Mouse (Mus musculus): ENCODE results near the gene Csmd2. TPM values are rescaled to one million over a fixed set of nuclear protein-coding genes. Genes with fewer than 3 reads are reported as not detected.

Csmd2 gene
- polyA plus RNA-seq, 1 experiment from 2014 or later = 0.16 TPM

- no peaks in the 10 kb centered on the region for H3K27me3 ChIP-seq (ENCODE audit: control insufficient read depth, insufficient read depth, low read length)
- H3K4me1 ChIP-seq (replicated peaks; ENCODE audit: control insufficient read depth, insufficient read depth) = no peaks in the 10 kb centered on the region
- no peak overlapping the region for H3K9ac ChIP-seq (ENCODE audit: low read length)
- WGBS = 87% methylated on average over 5 of the region's 5 CpGs
- H3K4me3 ChIP-seq (ENCODE audit: low read depth, low read length) = no peak overlapping the region
- DNase-seq (ENCODE audit: low spot score) (no peak), ATAC-seq (ENCODE audit: low FRiP score, low TSS enrichment) (no peak)
- H3K36me3 ChIP-seq (ENCODE audit: control insufficient read depth, insufficient read depth, low read length) = no peaks in the 10 kb centered on the region
- H3K9me3 ChIP-seq (ENCODE audit: control insufficient read depth, low read length) = no peaks in the 10 kb centered on the region
- no peak overlapping the region for H3K27ac ChIP-seq (replicated peaks)
- TF ChIP-seq EP300 (optimal IDR thresholded peaks at IDR 0.05) (no peak), CTCF (IDR thresholded peaks at IDR 0.05; ENCODE audit: low read depth) (no peak)
- H3K4me2 ChIP-seq (replicated peaks; ENCODE audit: low read depth) = no peak overlapping the region
Measured at GRCm38 (mm10) chr4:128087147-128087606, 99.5 kb downstream of the Csmd2 start.

- no peak overlapping the region for H3K4me2 ChIP-seq (replicated peaks; ENCODE audit: low read depth)
- TF ChIP-seq CTCF (IDR thresholded peaks at IDR 0.05; ENCODE audit: low read depth) = no peak
- no peak for TF ChIP-seq EP300 (optimal IDR thresholded peaks at IDR 0.05)
- H3K4me3 ChIP-seq (ENCODE audit: low read depth, low read length) = no peak overlapping the region
- ATAC-seq (ENCODE audit: low FRiP score, low TSS enrichment) = no peak
- DNase-seq (ENCODE audit: low spot score) = no peak
- H3K27ac ChIP-seq (replicated peaks) = no peak overlapping the region
- no peaks in the 10 kb centered on the region for H3K36me3 ChIP-seq (ENCODE audit: control insufficient read depth, insufficient read depth, low read length)
- no peaks in the 10 kb centered on the region for H3K27me3 ChIP-seq (ENCODE audit: control insufficient read depth, insufficient read depth, low read length)
- no peaks in the 10 kb centered on the region for H3K4me1 ChIP-seq (replicated peaks; ENCODE audit: control insufficient read depth, insufficient read depth)
- H3K9me3 ChIP-seq (ENCODE audit: control insufficient read depth, low read length) = no peaks in the 10 kb centered on the region
- no peak overlapping the region for H3K9ac ChIP-seq (ENCODE audit: low read length)
- 66% methylated on average over 3 of the region's 3 CpGs for WGBS
Measured at GRCm38 (mm10) chr4:128087704-128088103, 100.0 kb downstream of the Csmd2 start.

- 61% methylated on average over 3 of the region's 3 CpGs for WGBS
Measured at GRCm38 (mm10) chr4:128088264-128088663, 100.6 kb downstream of the Csmd2 start.

GRCm38 (mm10) chr4:128091938-128092337 is 104.3 kb downstream of the Csmd2 start:
- Histone ChIP-seq H3K9ac (ENCODE audit: low read length) (no peak overlapping the region), H3K27me3 (ENCODE audit: control insufficient read depth, insufficient read depth, low read length) (no peaks in the 10 kb centered on the region), H3K4me3 (ENCODE audit: low read depth, low read length) (no peak overlapping the region), H3K9me3 (ENCODE audit: control insufficient read depth, low read length) (no peaks in the 10 kb centered on the region), H3K36me3 (ENCODE audit: control insufficient read depth, insufficient read depth, low read length) (no peaks in the 10 kb centered on the region), H3K4me1 (replicated peaks; ENCODE audit: control insufficient read depth, insufficient read depth) (no peaks in the 10 kb centered on the region), H3K4me2 (replicated peaks; ENCODE audit: low read depth) (no peak overlapping the region), H3K27ac (replicated peaks) (no peak overlapping the region)
- WGBS = 72% methylated on average over 3 of the region's 3 CpGs
- DNase-seq (ENCODE audit: low spot score) (no peak), ATAC-seq (ENCODE audit: low FRiP score, low TSS enrichment) (no peak)
- TF ChIP-seq CTCF (IDR thresholded peaks at IDR 0.05; ENCODE audit: low read depth) = no peak
- no peak for TF ChIP-seq EP300 (optimal IDR thresholded peaks at IDR 0.05)

More at GRCm38 (mm10) chr4:128088264-128088663, 100.6 kb downstream of the Csmd2 start:
- TF ChIP-seq CTCF (IDR thresholded peaks at IDR 0.05; ENCODE audit: low read depth) (no peak), EP300 (optimal IDR thresholded peaks at IDR 0.05) (no peak)
- Histone ChIP-seq H3K4me3 (ENCODE audit: low read depth, low read length) (no peak overlapping the region), H3K4me2 (replicated peaks; ENCODE audit: low read depth) (no peak overlapping the region), H3K9ac (ENCODE audit: low read length) (no peak overlapping the region), H3K36me3 (ENCODE audit: control insufficient read depth, insufficient read depth, low read length) (no peaks in the 10 kb centered on the region), H3K4me1 (replicated peaks; ENCODE audit: control insufficient read depth, insufficient read depth) (no peaks in the 10 kb centered on the region), H3K9me3 (ENCODE audit: control insufficient read depth, low read length) (no peaks in the 10 kb centered on the region), H3K27me3 (ENCODE audit: control insufficient read depth, insufficient read depth, low read length) (no peaks in the 10 kb centered on the region), H3K27ac (replicated peaks) (no peak overlapping the region)
- no peak for ATAC-seq (ENCODE audit: low FRiP score, low TSS enrichment)
- no peak for DNase-seq (ENCODE audit: low spot score)

GRCm38 (mm10) chr4:128099515-128099914 is 111.9 kb downstream of the Csmd2 start:
- H3K9ac ChIP-seq (ENCODE audit: low read length) = no peak overlapping the region
- ATAC-seq (ENCODE audit: low FRiP score, low TSS enrichment) (no peak), DNase-seq (ENCODE audit: low spot score) (no peak)
- H3K4me3 ChIP-seq (ENCODE audit: low read depth, low read length) = no peak overlapping the region
- no peak overlapping the region for H3K4me2 ChIP-seq (replicated peaks; ENCODE audit: low read depth)
- no peaks in the 10 kb centered on the region for H3K27me3 ChIP-seq (ENCODE audit: control insufficient read depth, insufficient read depth, low read length)
- H3K9me3 ChIP-seq (ENCODE audit: control insufficient read depth, low read length) = no peaks in the 10 kb centered on the region
- no peaks in the 10 kb centered on the region for H3K36me3 ChIP-seq (ENCODE audit: control insufficient read depth, insufficient read depth, low read length)
- TF ChIP-seq EP300 (optimal IDR thresholded peaks at IDR 0.05) = no peak
- no peak for TF ChIP-seq CTCF (IDR thresholded peaks at IDR 0.05; ENCODE audit: low read depth)
- H3K27ac ChIP-seq (replicated peaks) = no peak overlapping the region
- 83% methylated on average over 5 of the region's 5 CpGs for WGBS
- no peaks in the 10 kb centered on the region for H3K4me1 ChIP-seq (replicated peaks; ENCODE audit: control insufficient read depth, insufficient read depth)

- ATAC-seq (ENCODE audit: low FRiP score, low TSS enrichment) = no peak
- H3K4me2 ChIP-seq (replicated peaks; ENCODE audit: low read depth) = no peak overlapping the region
- H3K9me3 ChIP-seq (ENCODE audit: control insufficient read depth, low read length) = no peaks in the 10 kb centered on the region
- no peak overlapping the region for H3K4me3 ChIP-seq (ENCODE audit: low read depth, low read length)
- no peaks in the 10 kb centered on the region for H3K36me3 ChIP-seq (ENCODE audit: control insufficient read depth, insufficient read depth, low read length)
- no peak overlapping the region for H3K27ac ChIP-seq (replicated peaks)
- H3K27me3 ChIP-seq (ENCODE audit: control insufficient read depth, insufficient read depth, low read length) = no peaks in the 10 kb centered on the region
- H3K4me1 ChIP-seq (replicated peaks; ENCODE audit: control insufficient read depth, insufficient read depth) = no peaks in the 10 kb centered on the region
- 58% methylated on average over 5 of the region's 5 CpGs for WGBS
- no peak overlapping the region for H3K9ac ChIP-seq (ENCODE audit: low read length)
- DNase-seq (ENCODE audit: low spot score) = no peak
- TF ChIP-seq CTCF (IDR thresholded peaks at IDR 0.05; ENCODE audit: low read depth) = no peak
- TF ChIP-seq EP300 (optimal IDR thresholded peaks at IDR 0.05) = no peak
Measured at GRCm38 (mm10) chr4:128100541-128100940, 112.9 kb downstream of the Csmd2 start.
